Mouse (Mus musculus) lung, adult 2 months (tissue): Measurements from ENCODE around the gene Gpr22. TPM values are rescaled to one million over a fixed set of nuclear protein-coding genes. Genes with fewer than 3 reads are reported as not detected.

ENCODE experiments used
- DNase-seq: peaks from one replicate; pipeline ENCODE4 v3.0.0; 2022
- H3K4me1 ChIP-seq: fragments of 200-500 bp; 2 replicates; pipeline ENCODE4 v1.6.1; 2011; ENCODE audit warnings: low read length; ENCODE audit not compliant: control insufficient read depth, insufficient read depth
- H3K4me3 ChIP-seq: fragments of 200-500 bp; replicated peaks from 2 replicates; pipeline ENCODE3; 2011; ENCODE audit warnings: low read depth, mild to moderate bottlenecking, control low read depth, low read length; ENCODE audit errors: extremely low read depth
- CTCF ChIP-seq: fragments of 200-500 bp; IDR thresholded peaks from 2 replicates; pipeline ENCODE4 v1.5.1; 2011; ENCODE audit warnings: mild to moderate bottlenecking, low read length, control low read depth; ENCODE audit not compliant: insufficient read depth
- POLR2A ChIP-seq: fragments of 200-500 bp; IDR thresholded peaks from 2 replicates; pipeline ENCODE4 v1.6.1; 2011; ENCODE audit warnings: low read depth, mild to moderate bottlenecking, control low read depth, low read length, borderline replicate concordance; ENCODE audit errors: extremely low read depth
- WGBS: fragments of 180-500 bp; shearing (Covaris S2); methylation state at CpG from one replicate; pipeline ENCODE4 v1.1.7; 2018; 5-methylcytosine and 5-hydroxymethylcytosine counted together
- polyA plus RNA-seq: library from polyadenylated mRNA; depleted of rRNA; stranded (reverse); fragments of >200 nt; gene quantifications from 2 replicates; pipeline ENCODE4 v1.2.3, GENCODE M21; 2012; rRNA removed

The Gpr22 gene
- polyA plus RNA-seq, 1 experiment, result not detected

- 89% methylated on average over 1 of the region's 1 CpGs for WGBS
- H3K4me1 ChIP-seq, result no peaks in the 10 kb centered on the region
- H3K4me3 ChIP-seq, result no peak overlapping the region
- TF ChIP-seq CTCF (no peak), POLR2A (no peak)
- no peak for DNase-seq
Measured at GRCm38 (mm10) chr12:31693278-31693677, 20.5 kb downstream of the Gpr22 start.

DNA sequence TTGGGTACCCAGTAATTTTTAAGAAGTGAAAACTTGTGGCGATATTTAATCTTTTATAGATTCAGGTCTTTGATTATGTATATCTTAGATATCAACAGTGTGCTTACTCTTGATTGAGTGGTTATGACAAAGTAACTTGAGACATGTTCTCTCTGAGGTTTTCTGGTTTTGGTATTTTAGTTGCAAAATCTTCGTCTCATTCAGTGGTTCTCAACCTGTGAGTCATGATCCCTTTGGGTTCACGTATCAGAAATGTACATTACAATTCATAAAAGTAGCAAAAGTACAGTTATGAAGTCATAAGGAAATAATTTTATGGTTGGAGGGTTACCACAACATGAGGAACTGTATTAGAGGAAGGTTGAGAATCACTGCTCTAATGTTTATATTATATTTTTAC is 27.1 kb downstream of the Gpr22 start:
- no peak overlapping the region for H3K4me3 ChIP-seq
- TF ChIP-seq POLR2A (no peak), CTCF (no peak)
- 88% methylated on average over 3 of the region's 3 CpGs for WGBS
- DNase-seq, result no peak
- H3K4me1 ChIP-seq, result no peaks in the 10 kb centered on the region

GRCm38 (mm10) chr12:31667187-31667586 is 46.6 kb downstream of the Gpr22 start:
- 72% methylated on average over 3 of the region's 3 CpGs for WGBS
- H3K4me3 ChIP-seq, result no peak overlapping the region
- no peaks in the 10 kb centered on the region for H3K4me1 ChIP-seq
- TF ChIP-seq CTCF (no peak), POLR2A (no peak)
- DNase-seq, result no peak

GRCm38 (mm10) chr12:31665999-31666398 is 47.7 kb downstream of the Gpr22 start:
- Histone ChIP-seq H3K4me1 (no peaks in the 10 kb centered on the region), H3K4me3 (no peak overlapping the region)
- WGBS, result 66% methylated on average over 6 of the region's 6 CpGs
- TF ChIP-seq POLR2A, result no peak
- TF ChIP-seq CTCF, result no peak
- DNase-seq, result no peak

Other genes starting within 250 kb of the Gpr22 start
- gene Cbll1, start 214.3 kb downstream of the Gpr22 start, polyA plus RNA-seq, result 4.4 and 6.0 TPM in 2 replicates
- gene Slc26a4, start 154.0 kb downstream of the Gpr22 start, polyA plus RNA-seq, result 1.1 and 1.4 TPM in 2 replicates
- 1.8 and 4.3 TPM in 2 replicates for gene Bcap29, start 79.3 kb downstream of the Gpr22 start, polyA plus RNA-seq
- gene Dus4l, start 59.1 kb downstream of the Gpr22 start, polyA plus RNA-seq, result 2.4 and 4.8 TPM in 2 replicates
- gene Cog5, start 59.1 kb downstream of the Gpr22 start, polyA plus RNA-seq, result 15.7 and 19.6 TPM in 2 replicates
- 51.4 and 72.6 TPM in 2 replicates for gene Hbp1, start 236.6 kb upstream of the Gpr22 start, polyA plus RNA-seq